Mouse (Mus musculus): ENCODE data around the gene Mbnl2.
A peak's percentile ranks its signal among the peaks of the same experiment; 100 is the strongest.

GRCm38 (mm10) chr14:120263380-120264135 is 11.9 kb upstream of the Mbnl2 start:
- TF ChIP-seq CTCF (IDR thresholded peaks at IDR 0.05; ENCODE audit: borderline replicate concordance, insufficient read depth, low read depth, low read length) (peak; percentile 76), POLR2A (IDR thresholded peaks at IDR 0.05; ENCODE audit: borderline replicate concordance, insufficient read depth, low read length) (no peak)
